Mouse (Mus musculus) lung, postnatal 14 days (tissue): Measurements from ENCODE around the gene Ifi27.
A peak's percentile ranks its signal among the peaks of the same experiment; 100 is the strongest.
"Not testable (repeated sequence)": the region's sequence is repeated elsewhere in the genome, so short reads cannot be mapped to it uniquely, and the experiment has no call there.

Experiments
- DNase-seq: peaks from one replicate; pipeline ENCODE4 v3.0.0; 2021

Ifi27 gene

DNA sequence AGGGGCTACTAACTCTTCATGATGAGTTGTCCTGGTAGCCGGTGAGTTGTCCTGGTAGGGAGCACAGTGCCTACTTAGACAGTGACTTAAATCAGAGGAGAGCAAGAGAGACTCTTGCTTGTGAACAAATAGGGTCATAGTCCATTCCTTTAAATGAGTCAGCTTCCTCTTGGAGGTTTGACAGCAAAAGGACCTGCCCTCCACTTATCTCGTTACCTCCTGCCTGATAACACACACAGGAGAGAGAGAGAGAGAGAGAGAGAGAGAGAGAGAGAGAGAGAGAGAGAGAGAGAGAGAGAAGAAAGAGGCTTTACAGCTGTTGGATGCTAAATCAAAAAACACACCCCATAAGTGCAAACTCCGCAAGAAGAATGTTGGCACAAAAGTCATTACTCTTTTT is 23.1 kb downstream of the Ifi27 start, which contains the start of gene Ifi27l2b:
Gene Ifi27l2b, minus strand, starts transcription at position 84 of the 400 bp plus-strand sequence.
- no peak for DNase-seq

DNA sequence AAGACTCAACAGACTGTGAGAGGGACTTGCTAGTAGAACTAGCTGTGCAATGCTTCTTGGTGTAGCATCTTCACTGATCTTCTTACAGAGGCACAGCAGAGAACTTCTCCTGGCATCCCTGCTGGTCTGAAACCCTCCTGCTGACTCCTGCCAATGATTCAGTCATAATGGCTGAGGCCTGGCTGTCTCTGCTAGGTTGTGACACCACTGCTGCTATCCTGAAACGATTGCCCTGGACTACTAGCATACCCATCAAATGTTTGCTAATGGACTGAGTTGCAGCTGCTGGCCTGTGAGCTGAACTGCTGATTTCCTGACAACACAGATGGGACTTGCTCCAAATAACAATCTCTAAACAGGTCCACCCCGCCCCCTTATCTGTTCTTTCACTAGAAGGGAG is 40.5 kb downstream of the Ifi27 start:
- no peak for DNase-seq

DNA sequence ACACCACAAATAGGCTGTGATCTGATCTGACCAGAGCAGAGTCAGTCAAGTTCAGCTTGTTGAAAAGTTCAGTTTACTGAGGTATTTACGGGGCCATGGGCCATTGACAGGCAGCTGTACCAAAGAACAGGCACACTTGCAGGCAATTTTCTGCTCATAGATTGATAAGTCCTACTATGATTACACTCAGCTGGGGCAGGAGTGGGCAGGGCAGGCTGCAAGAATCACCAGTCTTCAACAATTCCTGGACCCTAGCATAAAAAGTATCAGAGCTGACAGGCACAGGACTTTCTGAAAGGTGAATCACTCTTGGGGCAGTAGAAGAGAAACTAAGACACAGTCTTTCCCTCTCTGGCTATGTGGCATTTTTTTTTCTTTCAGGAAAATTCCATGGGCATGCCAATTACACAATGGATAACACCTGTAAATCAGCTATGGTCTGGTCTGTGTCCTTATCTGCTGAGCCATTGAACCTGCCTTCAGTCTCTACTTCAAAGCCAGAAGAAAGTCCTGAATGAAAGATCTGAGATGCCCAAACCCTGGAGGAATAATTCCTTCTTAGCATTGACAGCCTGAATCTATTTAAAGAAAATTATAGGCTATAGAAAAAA is 42.9 kb downstream of the Ifi27 start:
- no peak for DNase-seq

DNA sequence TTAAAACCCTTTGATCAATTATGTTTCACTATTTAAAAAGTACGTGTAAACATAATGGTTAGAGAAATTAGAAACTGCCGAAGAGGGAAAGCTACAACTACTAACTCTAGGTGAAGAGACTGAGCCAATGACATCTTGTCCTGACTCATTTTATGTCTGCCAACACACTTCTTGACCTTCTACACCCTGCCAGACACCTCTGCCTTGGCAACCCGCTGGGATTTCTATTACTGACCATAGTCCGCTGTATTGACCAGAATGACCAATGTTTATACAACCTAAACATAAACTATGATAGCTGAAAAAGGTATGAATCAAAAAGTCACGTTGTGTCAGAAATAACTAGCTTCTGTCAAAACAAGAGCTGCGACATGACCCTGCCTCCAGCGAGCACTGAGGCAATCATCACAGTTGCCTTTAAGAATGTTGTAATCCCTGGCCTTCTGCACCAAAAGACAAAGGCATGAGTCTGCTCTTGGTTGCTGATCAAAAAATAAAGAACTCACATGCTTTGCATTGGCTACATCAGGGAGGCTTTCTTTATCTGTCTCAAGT is 43.5 kb downstream of the Ifi27 start:
- no peak for DNase-seq

DNA sequence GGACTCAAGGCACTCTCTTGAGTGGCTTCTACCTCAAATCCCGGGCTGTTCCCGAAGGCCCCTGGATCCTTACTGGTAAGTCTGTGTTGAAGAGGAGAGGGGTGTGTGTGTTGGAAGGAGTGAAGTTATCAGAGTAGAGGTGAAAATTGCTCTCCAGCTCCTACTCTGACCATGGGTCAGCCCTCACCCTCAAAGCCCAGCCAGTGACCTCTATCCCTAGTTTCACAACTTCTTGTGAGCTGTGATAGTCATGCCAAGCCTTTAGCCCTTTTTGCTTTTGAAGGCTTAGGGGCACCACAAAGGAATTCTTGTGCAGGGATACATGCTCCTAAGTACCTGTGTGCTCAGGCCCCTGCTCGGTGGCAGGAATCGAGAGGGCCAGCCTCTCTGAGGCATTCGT is 47.7 kb downstream of the Ifi27 start:
- no peak for DNase-seq

DNA sequence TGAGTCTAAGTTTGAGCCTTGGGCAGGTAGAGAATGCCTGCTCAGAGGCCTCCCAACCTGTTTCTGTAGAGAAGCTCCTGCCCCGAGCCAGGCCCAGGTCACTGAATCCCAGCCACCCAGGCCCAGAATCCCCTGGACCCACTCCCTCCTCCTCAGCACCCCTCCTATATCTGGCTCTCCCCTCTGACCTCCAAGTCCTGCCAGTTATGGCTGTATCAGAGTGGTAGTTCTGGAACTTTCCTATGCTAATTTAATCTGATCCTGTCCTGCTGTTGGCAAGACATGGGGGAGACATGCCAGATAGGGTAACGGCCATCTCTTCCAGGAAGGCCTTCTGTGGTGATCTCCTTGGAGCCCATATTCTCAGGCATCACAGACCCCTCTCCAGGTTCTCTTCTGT is 48.8 kb downstream of the Ifi27 start:
- no peak for DNase-seq

DNA sequence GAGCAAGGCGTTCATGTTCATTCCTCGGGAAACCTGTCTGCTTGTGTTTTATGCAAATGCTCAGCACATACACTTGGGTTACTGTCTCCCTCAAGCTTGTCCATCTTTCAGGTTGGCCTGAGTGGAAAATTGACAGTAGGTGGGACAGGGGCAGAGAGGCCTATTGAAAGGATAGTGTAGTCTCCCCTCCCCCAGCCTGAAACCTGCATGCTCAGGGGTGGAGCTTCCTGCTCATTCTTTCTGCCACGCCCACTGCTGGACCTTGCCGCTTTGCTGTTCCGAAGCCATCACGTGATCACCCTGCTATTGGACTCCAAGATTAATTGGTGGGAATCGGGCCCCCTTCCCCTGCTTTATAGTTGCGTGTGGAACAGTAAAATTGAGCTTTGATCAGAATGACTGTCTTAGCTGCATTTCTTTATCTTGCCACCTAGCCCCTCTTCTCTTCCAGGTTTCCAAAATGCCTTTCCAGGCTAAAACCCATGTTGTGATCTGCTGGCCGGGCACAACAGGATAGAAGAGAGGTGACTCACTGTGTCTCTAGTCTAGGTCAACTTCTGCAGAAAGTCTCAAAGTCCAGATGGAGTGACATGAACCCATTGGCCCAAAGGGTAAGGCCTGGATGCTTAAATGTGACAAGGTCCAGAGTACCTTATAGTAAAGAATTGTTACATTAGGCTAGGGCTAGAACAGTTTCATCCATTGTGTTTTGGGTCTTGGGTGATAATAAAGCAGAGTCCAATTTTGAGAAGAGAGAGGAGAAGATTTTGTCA is 50.4 kb downstream of the Ifi27 start:
- not testable (repeated sequence) for DNase-seq

DNA sequence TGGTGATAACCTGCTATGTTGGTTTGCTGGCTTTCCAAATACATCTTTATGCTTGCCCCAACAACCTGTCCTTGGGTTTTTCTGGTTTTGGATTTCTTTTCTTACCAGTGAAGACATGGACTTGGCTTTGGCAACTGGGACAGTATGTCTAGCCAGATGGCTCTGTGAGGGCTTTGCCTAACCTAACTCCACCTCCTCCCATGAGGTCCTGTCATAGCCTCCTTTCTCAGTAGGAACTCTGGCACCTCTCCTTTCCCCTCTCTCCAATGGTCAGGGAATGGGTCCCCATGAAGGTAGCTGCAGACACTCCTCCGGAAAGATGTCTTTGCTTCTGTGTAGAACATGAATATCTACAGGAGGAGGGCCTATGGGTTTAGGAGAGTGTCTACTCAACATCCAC is 52.7 kb downstream of the Ifi27 start:
- no peak for DNase-seq

DNA sequence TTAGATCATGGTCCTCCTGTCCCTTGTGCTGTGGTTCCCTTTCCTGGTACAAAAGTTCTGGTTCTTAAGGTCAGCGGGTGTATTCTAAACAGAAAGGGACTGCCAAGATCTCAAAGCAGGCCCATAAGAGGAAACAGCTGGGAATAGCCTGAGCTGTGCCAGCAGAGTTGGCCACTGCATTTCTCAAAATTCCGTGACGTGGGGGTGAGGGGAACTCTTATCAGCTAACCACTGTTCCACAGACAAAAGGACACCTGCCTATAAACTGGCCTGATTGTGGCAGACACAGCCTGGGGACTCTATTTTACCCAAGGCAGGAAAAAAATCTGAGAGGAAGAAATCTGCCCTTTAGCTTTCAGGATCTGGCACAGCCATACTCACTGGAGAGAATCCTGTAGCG is 53.3 kb downstream of the Ifi27 start:
- peak; percentile 26 for DNase-seq

DNA sequence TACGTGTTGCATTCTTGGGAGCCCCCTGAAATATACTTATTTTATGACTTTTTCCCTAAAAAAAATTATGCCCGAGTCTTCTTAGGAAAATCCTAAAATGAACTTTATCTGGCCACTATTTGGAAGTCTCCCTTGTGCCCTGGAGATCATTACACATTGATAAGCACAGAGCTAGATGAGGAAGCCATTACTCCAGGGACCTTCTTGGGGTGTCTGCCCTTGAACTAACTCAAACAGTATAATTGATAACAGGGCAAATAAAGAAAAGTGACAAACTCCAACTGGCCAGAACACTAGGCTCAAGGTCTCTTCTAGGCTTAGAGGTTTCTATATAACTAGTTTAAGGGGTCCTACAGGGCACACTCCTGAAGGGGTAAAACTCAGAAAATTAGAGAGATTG is 53.7 kb downstream of the Ifi27 start:
- no peak for DNase-seq
